Mouse (Mus musculus): ENCODE data around the gene Shank2. TPM values are rescaled to one million over a fixed set of nuclear protein-coding genes. Genes with fewer than 3 reads are reported as not detected.

Shank2 gene
- polyA plus RNA-seq, 1 experiment from 2014 or later, result 0.31 TPM

DNA sequence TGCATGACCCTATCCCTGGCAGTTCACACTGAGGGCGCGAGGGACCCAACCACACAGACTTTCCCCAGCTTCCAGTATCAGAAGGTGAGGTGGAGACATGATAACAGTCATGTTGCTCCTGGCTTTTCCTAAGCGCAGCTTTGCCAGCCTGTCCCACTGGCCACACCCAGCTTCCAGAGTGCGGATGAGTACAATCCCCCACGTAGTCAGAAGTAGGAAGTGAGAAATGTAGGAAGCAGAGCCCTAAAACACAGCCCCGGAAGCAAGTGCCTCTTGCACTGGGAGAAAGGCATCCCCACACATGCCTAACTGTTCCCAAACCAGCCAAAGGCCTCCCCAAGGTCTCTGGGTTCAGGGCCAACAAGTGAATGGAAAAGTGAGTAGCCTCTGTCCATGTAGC lies 314.5 kb downstream of the Shank2 start:
- Histone ChIP-seq H3K4me3 (no peak overlapping the region), H3K9me3 (no peaks in the 10 kb centered on the region), H3K27me3 (ENCODE audit: insufficient read depth, poor library complexity, severe bottlenecking) (0 out of 2 replicates have a peak, but pooled peaks cover 6% of the 10 kb centered on the region), H3K36me3 (no peaks in the 10 kb centered on the region), H3K27ac (no peak overlapping the region), H3K4me1 (no peaks in the 10 kb centered on the region)
- no peak for DNase-seq (ENCODE audit: low spot score)
- WGBS, result 84% methylated on average over 6 of the region's 6 CpGs

DNA sequence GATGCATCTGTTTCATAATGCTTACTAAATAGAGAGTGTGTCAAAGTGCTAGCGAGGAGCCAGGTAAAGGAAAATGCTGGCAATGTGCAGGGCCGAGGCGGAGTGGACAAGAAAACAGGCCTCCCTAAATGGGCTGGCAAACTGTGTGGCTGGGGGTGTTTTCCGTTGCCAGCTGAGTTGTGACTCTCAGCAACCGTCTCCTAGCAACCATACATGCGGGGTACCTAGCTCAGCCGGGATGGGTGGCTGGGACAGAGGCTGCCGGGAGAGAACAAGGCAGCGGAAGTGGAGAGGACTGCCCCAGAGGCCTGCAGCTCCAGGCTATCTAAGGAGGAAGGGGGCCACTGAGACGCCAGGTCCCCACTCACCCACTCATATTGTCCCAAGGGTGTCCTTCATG lies 315.1 kb downstream of the Shank2 start:
- Histone ChIP-seq H3K27ac (no peak overlapping the region), H3K27me3 (ENCODE audit: insufficient read depth, poor library complexity, severe bottlenecking) (0 out of 2 replicates have a peak, but pooled peaks cover 6% of the 10 kb centered on the region), H3K4me3 (no peak overlapping the region), H3K4me1 (no peaks in the 10 kb centered on the region), H3K36me3 (no peaks in the 10 kb centered on the region), H3K9me3 (no peaks in the 10 kb centered on the region)
- 49% methylated on average over 10 of the region's 10 CpGs for WGBS
- no peak for DNase-seq (ENCODE audit: low spot score)

DNA sequence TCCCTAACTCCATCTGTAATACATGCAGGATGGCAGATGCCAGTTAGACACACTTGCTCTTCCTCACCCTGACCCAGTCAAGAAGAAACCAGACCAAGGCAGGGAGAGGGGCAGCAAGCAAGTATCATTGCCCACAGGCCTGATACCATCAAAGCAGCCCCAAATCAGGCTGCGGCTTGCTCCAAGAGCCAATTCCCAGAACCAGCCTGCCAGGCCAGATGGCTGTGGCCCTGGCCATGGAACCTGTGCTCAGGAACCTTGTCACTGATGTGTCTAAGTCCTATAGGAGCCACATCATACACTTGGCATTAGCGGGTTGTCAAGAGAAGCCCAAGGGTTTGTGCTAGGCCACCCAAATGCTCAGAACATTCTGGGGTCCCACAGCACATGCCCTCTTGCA lies 322.3 kb downstream of the Shank2 start:
- Histone ChIP-seq H3K27me3 (ENCODE audit: insufficient read depth, poor library complexity, severe bottlenecking) (0 out of 2 replicates have a peak, but pooled peaks cover 6% of the 10 kb centered on the region), H3K36me3 (no peaks in the 10 kb centered on the region), H3K4me1 (no peaks in the 10 kb centered on the region), H3K27ac (no peak overlapping the region), H3K9me3 (no peaks in the 10 kb centered on the region), H3K4me3 (no peak overlapping the region)
- WGBS, result 89% methylated on average over 2 of the region's 2 CpGs
- no peak for DNase-seq (ENCODE audit: low spot score)

GRCm38 (mm10) chr7:144324861-144325260 lies 323.1 kb downstream of the Shank2 start:
- no peak overlapping the region for H3K27ac ChIP-seq
- no peak overlapping the region for H3K4me3 ChIP-seq
- no peak for DNase-seq (ENCODE audit: low spot score)
- 0 out of 2 replicates have a peak, but pooled peaks cover 2% of the 10 kb centered on the region for H3K27me3 ChIP-seq (ENCODE audit: insufficient read depth, poor library complexity, severe bottlenecking)
- H3K9me3 ChIP-seq, result no peaks in the 10 kb centered on the region
- no peaks in the 10 kb centered on the region for H3K36me3 ChIP-seq
- H3K4me1 ChIP-seq, result no peaks in the 10 kb centered on the region
- WGBS, result 80% methylated on average over 6 of the region's 6 CpGs

DNA sequence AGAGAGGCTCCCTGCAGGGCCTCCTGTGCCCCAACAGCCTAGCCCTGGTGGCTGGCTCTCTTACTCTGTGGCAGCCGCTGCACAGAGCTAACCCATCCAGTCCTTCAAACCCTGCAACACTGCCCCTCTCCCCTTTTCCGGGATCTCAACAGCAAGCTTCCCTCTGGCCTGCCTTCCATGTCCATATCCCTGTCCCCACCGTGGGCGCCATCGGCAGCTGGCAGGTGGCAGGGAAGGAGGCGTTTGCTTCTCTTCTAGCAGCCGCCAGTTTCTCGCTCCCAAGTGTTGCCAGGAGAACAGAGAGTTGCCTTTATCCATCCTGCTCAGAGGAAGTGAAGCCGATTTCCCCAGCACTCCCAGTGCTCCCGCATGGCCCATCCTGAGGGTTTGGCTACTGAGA lies 323.9 kb downstream of the Shank2 start:
- Histone ChIP-seq H3K36me3 (no peaks in the 10 kb centered on the region), H3K4me3 (no peak overlapping the region), H3K27ac (no peak overlapping the region), H3K27me3 (ENCODE audit: insufficient read depth, poor library complexity, severe bottlenecking) (no peaks in the 10 kb centered on the region), H3K4me1 (no peaks in the 10 kb centered on the region), H3K9me3 (no peaks in the 10 kb centered on the region)
- no peak for DNase-seq (ENCODE audit: low spot score)
- 91% methylated on average over 10 of the region's 10 CpGs for WGBS

- Histone ChIP-seq H3K9me3 (no peaks in the 10 kb centered on the region), H3K27me3 (ENCODE audit: insufficient read depth, poor library complexity, severe bottlenecking) (no peaks in the 10 kb centered on the region), H3K4me3 (no peak overlapping the region), H3K27ac (no peak overlapping the region), H3K36me3 (no peaks in the 10 kb centered on the region), H3K4me1 (no peaks in the 10 kb centered on the region)
- WGBS, result 81% methylated on average over 2 of the region's 2 CpGs
- no peak for DNase-seq (ENCODE audit: low spot score)
Observed at GRCm38 (mm10) chr7:144329403-144329890, 327.7 kb downstream of the Shank2 start.

- no peak for DNase-seq (ENCODE audit: low spot score)
- no peak overlapping the region for H3K4me3 ChIP-seq
- no peaks in the 10 kb centered on the region for H3K27me3 ChIP-seq (ENCODE audit: insufficient read depth, poor library complexity, severe bottlenecking)
- H3K36me3 ChIP-seq, result no peaks in the 10 kb centered on the region
- H3K4me1 ChIP-seq, result no peaks in the 10 kb centered on the region
- H3K27ac ChIP-seq, result no peak overlapping the region
- H3K9me3 ChIP-seq, result no peaks in the 10 kb centered on the region
Observed at GRCm38 (mm10) chr7:144336626-144337025, 334.9 kb downstream of the Shank2 start.

GRCm38 (mm10) chr7:144338694-144339093 lies 337.0 kb downstream of the Shank2 start:
- no peaks in the 10 kb centered on the region for H3K36me3 ChIP-seq
- WGBS, result 85% methylated on average over 5 of the region's 5 CpGs
- no peak overlapping the region for H3K4me3 ChIP-seq
- no peaks in the 10 kb centered on the region for H3K4me1 ChIP-seq
- no peak overlapping the region for H3K27ac ChIP-seq
- no peaks in the 10 kb centered on the region for H3K9me3 ChIP-seq
- H3K27me3 ChIP-seq (ENCODE audit: insufficient read depth, poor library complexity, severe bottlenecking), result no peaks in the 10 kb centered on the region
- no peak for DNase-seq (ENCODE audit: low spot score)

GRCm38 (mm10) chr7:144340376-144340775 lies 338.6 kb downstream of the Shank2 start:
- 81% methylated on average over 6 of the region's 6 CpGs for WGBS
- Histone ChIP-seq H3K4me3 (no peak overlapping the region), H3K9me3 (no peaks in the 10 kb centered on the region), H3K27ac (no peak overlapping the region), H3K27me3 (ENCODE audit: insufficient read depth, poor library complexity, severe bottlenecking) (no peaks in the 10 kb centered on the region), H3K36me3 (no peaks in the 10 kb centered on the region), H3K4me1 (no peaks in the 10 kb centered on the region)
- no peak for DNase-seq (ENCODE audit: low spot score)

DNA sequence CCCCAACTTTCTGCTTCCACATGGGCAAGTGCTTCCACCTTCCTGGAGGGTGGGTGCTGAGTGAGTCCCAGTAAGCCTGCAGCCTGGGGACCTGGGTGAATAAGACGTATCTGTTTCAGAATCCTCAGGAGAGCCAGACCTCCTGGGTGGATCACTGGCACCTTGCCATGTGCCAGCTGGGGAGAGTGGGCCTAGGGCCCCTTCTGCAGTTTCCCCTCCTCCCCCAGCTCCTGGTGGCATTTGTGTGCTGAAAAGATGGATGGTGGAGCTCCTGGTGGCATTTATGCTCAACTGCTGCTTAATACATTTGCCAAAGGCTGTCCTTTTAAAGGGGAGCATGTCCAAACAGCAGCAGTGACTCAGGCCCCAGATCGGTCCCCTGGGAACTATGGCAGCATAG lies 364.4 kb downstream of the Shank2 start:
- peaks cover 16% of the 10 kb centered on the region for H3K4me1 ChIP-seq
- no peaks in the 10 kb centered on the region; the same call in 1 of the 2 replicates for H3K27me3 ChIP-seq (ENCODE audit: insufficient read depth, poor library complexity, severe bottlenecking)
- H3K36me3 ChIP-seq, result no peaks in the 10 kb centered on the region
- H3K4me3 ChIP-seq, result no peak overlapping the region
- H3K9me3 ChIP-seq, result no peaks in the 10 kb centered on the region
- H3K27ac ChIP-seq, result no peak overlapping the region
- no peak for DNase-seq (ENCODE audit: low spot score)
- WGBS, result 76% methylated on average over 2 of the region's 2 CpGs

DNA sequence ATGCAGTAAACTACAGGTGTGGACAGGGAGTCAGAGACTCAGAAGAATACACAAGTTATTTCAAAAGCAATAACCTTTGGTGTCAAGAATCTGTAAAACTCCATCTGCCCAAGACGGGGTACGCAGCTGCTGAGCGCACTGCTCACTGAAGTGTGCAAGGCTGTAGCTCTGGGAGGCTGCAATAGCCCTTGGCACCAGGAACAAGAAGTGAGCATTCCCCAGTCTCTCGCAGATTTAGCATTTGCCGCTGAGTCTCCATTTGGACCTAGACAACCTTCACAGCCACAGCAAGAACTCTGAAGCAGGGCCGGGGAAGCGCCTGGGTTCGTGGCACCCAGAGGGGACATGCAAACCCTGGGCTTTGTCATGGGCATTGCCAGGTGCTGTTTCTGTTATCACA lies 371.3 kb downstream of the Shank2 start:
- no peaks in the 10 kb centered on the region for H3K36me3 ChIP-seq
- no peak for DNase-seq (ENCODE audit: low spot score)
- no peaks in the 10 kb centered on the region for H3K27me3 ChIP-seq (ENCODE audit: insufficient read depth, poor library complexity, severe bottlenecking)
- H3K27ac ChIP-seq, result no peak overlapping the region
- 84% methylated on average over 8 of the region's 8 CpGs for WGBS
- peaks cover 15% of the 10 kb centered on the region for H3K4me1 ChIP-seq
- H3K4me3 ChIP-seq, result no peak overlapping the region
- no peaks in the 10 kb centered on the region for H3K9me3 ChIP-seq

- 78% methylated on average over 2 of the region's 2 CpGs for whole genome bisulfite sequencing
Observed at GRCm38 (mm10) chr7:144375483-144375882, 373.8 kb downstream of the Shank2 start.

GRCm38 (mm10) chr7:144378254-144378653 lies 376.5 kb downstream of the Shank2 start:
- Histone ChIP-seq H3K4me3 (no peak overlapping the region), H3K36me3 (no peaks in the 10 kb centered on the region), H3K9me3 (no peaks in the 10 kb centered on the region), H3K27me3 (ENCODE audit: insufficient read depth, poor library complexity, severe bottlenecking) (no peaks in the 10 kb centered on the region; the same call in 1 of the 2 replicates), H3K4me1 (no peaks in the 10 kb centered on the region), H3K27ac (no peak overlapping the region)
- WGBS, result 63% methylated on average over 4 of the region's 4 CpGs
- DNase-seq (ENCODE audit: low spot score), result no peak

More at GRCm38 (mm10) chr7:144375483-144375882, 373.8 kb downstream of the Shank2 start:
- H3K4me1 ChIP-seq, result no peaks in the 10 kb centered on the region
- H3K9me3 ChIP-seq, result no peaks in the 10 kb centered on the region
- H3K27ac ChIP-seq, result no peak overlapping the region
- DNase-seq (ENCODE audit: low spot score), result no peak
- no peak overlapping the region for H3K4me3 ChIP-seq
- no peaks in the 10 kb centered on the region for H3K36me3 ChIP-seq
- no peaks in the 10 kb centered on the region; the same call in 1 of the 2 replicates for H3K27me3 ChIP-seq (ENCODE audit: insufficient read depth, poor library complexity, severe bottlenecking)

DNA sequence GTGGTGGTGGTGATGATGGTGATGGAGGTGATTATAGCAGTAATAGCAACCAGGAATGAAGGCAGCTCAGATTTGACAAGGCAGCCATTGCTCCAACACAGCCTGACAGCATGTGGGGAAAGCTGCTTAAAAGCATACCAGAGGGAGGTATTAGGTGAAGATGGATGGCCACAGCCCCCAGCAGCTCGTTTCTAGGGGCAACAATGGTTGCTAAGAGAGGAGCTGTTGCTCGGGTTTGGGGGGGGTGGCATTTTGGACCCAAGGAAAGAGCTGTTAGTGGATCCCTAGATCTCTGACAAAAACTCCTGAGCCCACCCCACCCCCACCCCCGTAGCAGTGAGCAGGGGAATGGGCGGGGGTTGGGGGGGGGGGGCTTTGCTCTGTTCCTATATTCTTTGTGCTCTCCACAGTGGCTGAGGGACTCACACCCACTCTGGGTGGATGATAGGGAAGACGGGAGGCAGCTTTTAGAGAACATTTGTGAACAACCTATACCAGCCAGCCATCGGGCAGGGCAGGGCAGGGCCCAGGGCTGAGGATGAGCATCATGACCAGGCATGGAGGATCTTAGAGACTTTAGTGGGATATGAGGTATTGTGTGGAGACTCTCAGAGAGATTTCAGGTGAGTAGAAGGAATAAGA lies 377.6 kb downstream of the Shank2 start:
- Histone ChIP-seq H3K4me1 (no peaks in the 10 kb centered on the region), H3K9me3 (no peaks in the 10 kb centered on the region), H3K27ac (no peak overlapping the region), H3K4me3 (no peak overlapping the region), H3K27me3 (ENCODE audit: insufficient read depth, poor library complexity, severe bottlenecking) (no peaks in the 10 kb centered on the region; the same call in 1 of the 2 replicates), H3K36me3 (no peaks in the 10 kb centered on the region)
- no peak for DNase-seq (ENCODE audit: low spot score)
- 64% methylated on average over 6 of the region's 6 CpGs for WGBS

Data from heart, embryonic 10.5 days (tissue).